Mouse (Mus musculus): ENCODE measurements around the gene Ltbr.
A peak's percentile ranks its signal among the peaks of the same experiment; 100 is the strongest.

The Ltbr gene

DNA sequence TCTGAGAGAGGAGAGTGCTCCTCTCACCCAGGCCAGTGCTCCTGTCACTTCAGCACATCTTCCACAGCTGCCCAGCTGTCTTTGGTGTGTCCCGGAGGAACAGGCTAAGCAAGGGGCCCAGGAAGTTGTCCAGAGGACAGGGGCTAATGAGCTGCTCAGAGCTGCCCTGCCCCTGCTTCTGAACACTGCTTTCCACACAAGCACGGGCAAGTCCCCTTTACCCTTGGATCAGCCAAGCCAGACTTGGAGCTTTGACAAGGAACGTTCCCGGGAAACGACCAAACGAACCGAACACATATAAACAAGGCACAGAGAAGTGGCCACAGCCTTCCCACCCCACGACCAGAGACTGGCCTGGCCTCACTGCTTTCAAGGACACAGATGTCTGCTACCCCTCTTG is 30.4 kb upstream of the Ltbr start:
- peak; percentile 95 for DNase-seq

DNA sequence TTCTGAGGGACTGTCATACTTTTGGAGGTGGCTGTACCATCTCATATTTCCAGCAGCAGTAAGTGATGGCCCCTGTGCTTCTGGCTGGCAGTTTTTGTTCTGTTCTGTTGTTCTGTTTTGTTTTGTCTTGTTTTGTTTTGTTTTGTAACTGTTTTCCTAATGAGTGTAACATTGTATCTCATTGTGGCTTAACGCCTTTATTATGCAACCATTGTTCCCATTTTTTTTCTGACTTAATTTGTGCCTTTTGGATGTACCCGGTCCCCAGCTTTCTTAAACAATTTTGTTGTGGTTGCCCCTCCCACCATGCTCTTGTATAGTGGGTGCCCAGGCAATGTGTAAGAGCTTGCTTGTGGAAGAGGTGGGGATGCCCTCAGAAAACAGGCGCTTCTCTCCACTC is 28.5 kb upstream of the Ltbr start:
- DNase-seq, result no peak

DNA sequence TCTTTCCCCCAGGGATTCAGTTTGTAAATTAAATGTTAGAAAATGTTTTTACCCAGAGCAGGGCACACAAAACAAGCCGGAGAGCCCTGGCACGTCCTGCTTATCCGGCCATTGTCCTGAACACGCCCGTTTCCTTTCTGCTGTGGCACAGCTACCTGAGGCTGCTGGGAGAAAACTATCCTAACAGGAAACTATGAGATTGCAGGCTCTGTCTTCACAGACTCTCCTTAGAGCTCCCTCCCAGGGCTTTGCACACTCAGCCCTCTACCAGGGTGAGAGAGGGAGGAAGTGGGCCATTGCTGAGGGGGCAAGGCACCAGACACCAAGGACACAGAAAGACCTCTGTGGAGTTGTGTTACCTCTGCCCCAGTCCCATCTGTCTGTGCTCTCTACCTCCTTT is 26.6 kb upstream of the Ltbr start:
- peak; percentile 93 for DNase-seq

DNA sequence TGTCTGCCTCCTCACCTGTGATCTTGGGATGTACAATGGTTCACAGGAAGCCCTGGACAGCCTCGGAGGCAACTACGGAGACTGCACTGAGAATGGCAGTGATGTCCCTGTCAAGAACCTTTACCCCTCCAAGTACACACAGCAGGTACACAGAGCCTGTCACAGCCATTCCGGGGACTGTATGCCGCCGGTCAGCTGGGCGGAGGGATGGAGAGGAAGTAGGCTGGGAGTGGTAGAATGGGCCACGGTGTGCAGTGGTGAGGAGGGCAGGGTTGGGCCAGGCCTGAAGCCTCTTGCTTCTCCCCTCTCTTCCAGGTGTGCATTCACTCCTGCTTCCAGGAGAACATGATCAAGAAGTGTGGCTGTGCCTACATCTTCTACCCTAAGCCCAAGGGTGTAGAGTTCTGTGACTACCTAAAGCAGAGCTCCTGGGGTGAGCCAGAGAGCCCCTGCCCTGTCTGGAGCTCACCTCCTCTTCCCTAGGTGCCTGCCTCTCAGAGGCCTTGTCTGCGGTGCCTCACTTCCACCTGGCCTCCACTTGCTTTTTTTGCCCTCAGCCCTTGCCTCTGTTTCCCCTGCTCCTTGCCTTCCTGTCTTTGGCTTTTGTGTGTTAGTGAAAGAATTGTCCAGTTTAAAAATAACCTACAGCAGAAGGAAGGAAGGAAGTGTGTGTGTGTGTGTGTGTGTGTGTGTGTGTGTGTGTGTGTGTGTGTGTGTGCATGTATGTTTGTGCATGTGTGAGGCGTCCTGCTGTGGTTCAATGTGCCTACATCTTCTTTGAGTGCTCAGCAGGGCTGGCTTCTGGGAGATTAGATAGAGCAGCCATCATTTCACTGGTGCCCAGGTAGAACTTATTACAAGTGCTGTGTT is 25.3 kb upstream of the Ltbr start:
- peak; percentile 94 for DNase-seq

DNA sequence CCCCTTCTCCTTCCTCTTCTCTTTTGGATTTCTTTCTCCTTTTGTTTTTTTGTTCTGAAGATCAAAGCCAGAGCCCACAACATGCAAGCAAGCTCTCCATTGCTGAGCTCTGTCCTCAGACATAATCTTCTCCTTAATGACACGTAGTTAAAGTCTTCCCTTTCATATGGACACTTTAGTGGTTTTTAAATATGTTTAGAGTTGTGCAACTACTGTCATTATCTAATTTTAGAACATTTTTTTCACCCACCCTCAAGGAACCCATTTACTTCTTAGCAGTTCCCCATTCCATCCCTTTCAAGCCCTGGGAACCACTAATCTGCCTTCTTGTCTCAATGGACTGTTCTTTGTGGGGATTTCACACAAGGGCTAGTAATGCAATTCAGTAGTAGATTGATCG is 20.7 kb upstream of the Ltbr start:
- DNase-seq, result no peak

DNA sequence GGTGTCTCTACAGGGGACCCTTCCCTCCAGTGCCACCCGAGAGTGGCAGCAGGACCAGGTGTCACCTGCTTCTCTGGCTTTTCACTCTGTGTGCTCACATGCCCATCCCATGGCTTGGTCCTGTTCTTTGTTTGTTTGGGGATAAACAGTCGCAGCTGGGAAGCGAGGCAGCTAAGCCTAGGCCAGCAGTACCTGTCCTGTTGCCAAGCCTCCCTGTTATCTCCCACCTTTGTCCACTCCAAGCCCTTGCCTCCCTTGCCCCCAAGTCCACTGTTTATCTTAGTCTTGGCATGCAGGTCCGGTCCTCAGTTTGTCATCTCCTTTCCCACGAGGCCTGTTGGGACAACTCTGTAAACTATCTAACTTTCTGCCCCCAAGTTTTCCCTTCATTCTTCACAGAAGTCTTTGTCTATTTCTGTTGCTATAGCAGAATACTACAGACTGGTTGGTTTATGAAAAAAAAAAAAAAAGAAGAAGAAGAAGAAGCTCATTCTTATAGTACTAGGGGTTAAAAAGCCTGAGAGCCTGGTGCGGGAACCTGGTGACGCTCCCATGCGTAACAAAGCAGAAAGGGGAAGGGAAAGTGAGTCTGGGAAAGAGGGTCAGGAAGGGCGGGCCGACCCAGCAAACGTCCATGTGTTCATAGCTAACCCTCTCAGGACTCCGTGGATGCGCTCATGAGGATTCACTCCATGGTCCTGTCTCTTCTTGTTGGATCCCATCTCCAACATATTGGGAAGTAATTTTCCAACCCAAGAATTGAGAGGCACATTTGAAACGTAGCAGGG is 19.6 kb upstream of the Ltbr start:
- DNase-seq, result peak; percentile 93

DNA sequence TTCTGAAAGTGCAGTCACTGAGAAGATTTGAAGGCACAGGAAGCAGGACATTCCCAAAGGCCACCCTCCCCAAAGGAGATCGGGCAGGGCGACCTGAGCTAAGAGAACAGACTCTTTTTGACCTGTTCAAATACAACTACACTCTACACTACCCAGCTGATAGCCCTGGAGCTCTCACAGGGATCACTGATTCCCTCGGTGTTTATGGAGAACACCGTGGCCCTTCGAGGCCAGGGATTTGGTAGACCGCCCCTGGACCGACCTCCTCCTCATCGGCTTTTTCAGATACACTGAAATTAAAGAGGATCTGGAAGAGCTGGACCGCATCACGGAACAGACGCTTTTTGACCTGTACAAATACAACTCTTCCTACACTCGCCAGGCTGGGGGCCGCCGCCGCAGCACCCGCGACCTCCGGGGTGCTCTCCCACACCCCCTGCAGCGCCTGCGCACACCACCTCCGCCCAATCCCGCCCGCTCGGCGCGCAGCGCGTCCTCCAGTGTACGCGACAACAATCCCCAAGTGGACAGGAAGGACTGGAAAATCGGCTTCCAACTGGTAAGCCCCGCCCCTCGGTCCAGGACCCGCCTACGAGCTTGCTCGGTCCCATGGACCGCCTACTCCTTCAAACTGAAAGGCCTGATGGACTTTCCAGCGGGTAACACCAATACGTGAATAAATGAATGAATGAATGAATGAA is 17.1 kb upstream of the Ltbr start:
- DNase-seq, result peak; percentile 100

DNA sequence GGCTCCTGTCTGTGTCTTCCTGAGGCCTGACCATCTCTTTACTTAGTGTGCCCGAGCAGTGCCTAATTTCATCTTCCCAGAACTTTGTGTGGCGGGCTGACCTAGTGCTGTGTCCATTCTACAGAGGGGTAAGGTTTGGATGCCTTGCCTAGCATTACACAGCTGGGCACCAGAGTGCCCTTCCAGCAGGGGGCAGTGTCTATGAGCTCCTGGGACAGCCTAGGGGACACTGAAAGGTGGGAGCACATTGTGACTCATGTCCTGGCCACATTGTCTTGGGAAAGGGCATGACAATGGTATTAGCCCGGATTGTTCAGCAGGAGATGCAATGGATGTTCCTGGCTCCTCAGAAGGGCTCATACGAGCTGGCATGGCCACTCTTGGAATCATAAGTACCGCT is 14.6 kb upstream of the Ltbr start:
- DNase-seq, result peak; percentile 96

DNA sequence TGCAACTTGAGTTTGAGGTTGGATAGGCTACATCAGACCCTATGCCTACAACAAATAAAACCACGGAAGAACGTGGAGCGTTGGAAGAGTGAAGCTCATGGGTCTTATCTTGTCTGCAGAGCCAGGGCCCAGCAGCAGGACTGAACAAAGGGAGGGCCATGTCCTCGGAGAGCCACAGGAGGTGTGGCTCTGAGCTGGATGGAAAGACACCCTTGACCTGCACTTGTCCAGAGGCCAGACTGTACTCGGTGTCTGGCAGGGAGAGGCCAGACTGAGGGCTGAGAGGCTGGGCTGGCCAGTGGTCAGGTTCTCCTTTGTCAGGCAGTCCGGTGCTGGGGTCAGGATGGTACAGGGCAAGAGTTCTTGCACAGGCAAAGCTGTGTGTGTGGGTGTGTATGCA is 11.7 kb upstream of the Ltbr start:
- DNase-seq, result peak; percentile 88

DNA sequence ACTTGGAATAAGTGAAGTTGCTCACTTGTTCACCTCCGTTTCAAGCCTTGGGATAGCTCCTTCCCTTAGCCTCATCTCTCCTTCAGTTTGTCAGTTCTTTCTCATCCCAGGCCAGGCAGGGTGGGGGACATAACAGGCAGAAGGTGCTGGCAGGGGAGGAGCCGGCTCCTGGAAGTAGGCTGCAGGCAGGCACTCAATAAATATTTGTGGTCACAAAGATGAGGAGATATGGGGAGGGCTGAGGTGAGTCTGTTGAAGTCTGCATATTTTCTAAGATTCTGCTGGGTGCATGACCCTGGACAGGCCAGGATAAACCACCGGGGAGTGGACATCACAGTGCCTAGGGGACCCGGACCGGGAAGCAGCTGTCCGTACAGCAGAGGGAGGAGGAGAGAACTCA is 9.9 kb upstream of the Ltbr start:
- peak; percentile 76 for DNase-seq

DNA sequence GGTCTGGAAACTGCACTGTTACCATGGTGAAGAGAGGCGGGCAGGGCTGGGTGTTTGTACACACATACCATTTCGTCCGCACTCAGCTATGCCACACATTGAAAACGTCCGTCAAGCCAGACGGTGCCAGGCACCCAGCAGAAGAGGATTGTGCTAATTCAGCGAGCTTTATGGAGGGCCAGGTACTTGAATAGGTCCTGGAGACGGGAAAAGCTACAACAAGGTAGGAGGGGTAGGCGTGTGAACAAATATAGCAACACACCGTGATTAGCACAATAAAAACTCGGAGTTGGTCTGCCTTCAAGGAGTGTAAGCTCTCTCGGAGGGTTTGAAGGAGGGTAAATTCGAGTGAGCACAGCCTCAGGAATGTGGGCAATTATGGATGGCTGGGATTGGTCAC is 9.1 kb upstream of the Ltbr start:
- DNase-seq, result peak; percentile 91

DNA sequence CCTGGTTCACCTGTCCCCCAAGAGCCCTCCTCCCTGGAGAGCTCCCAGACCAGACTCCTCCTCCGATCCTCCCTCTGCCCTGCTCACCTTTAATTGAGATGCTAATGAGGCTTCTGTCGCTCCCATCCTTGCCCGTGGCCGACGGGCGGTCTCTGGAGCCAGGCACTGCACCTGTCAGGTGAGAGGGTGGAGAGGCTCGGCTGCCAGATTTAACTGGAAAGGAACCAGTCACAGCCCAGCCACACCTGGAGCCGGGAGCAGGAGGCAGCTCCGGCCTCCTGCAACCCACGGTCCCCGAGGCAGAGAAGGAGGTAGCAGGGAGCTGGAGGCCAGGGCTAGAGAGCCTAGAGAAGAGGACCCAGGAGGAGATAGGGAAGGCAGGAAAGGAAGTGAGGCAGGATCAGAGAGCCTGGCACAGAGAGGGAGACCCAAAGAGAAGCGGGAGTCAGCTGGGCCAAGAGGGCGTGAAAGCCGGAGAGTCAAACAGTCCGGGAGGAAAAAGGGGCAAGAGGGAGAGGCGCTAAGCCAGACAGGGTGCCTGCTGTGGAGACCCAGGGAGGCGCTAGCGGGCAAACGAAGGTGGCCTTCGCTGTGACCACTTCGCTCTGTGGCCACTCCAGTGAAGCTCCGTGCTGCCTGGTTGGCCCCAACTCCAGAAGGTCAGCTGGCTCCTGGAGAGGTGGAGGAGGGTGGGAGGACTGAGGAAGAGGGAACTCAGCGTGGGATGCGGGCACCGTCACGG is 7.6 kb upstream of the Ltbr start:
- peak; percentile 88 for DNase-seq

DNA sequence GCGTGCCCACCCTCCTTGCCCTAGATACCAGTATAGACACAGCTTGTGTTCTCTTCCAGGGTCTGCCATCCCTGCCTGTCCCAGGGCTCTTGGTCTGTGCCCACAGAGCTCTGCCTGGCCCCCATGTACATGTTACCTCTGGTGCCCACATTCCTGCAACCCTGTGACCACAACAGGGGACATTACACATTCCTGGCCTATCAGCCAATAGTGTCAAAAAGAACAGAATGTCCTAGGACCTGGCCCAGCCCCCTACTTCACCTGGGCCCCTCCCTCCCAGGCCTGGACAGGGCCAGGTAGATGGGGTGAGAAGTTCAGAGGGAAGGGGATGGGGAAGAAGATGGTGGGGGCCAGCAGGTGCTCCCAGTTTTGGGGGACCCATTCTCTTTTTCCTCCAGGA is 6.6 kb upstream of the Ltbr start, which contains the start of gene Scnn1a:
Gene Scnn1a (plus strand): TSS at position 337 of the 400 bp plus-strand sequence.
- DNase-seq, result peak; percentile 86

DNA sequence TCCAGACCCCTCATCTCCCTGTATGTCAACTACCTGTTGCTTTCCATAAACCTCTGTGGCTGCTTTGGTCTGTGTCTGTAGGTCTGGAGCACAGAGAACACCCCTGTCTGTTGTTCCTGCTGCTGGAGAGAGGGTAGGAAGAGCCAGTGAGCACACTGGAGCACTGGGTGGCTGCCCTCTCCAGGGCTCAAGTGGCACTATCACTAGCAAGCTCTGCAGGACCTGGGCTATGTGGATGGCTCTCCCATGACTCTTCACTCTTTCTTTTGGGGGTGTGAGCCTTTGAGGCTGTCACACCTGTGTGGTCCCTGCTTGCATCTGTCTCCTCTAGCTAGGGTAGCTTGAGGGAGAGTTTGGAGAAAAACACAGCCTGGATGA is 6.2 kb upstream of the Ltbr start:
- peak; percentile 71 for DNase-seq

DNA sequence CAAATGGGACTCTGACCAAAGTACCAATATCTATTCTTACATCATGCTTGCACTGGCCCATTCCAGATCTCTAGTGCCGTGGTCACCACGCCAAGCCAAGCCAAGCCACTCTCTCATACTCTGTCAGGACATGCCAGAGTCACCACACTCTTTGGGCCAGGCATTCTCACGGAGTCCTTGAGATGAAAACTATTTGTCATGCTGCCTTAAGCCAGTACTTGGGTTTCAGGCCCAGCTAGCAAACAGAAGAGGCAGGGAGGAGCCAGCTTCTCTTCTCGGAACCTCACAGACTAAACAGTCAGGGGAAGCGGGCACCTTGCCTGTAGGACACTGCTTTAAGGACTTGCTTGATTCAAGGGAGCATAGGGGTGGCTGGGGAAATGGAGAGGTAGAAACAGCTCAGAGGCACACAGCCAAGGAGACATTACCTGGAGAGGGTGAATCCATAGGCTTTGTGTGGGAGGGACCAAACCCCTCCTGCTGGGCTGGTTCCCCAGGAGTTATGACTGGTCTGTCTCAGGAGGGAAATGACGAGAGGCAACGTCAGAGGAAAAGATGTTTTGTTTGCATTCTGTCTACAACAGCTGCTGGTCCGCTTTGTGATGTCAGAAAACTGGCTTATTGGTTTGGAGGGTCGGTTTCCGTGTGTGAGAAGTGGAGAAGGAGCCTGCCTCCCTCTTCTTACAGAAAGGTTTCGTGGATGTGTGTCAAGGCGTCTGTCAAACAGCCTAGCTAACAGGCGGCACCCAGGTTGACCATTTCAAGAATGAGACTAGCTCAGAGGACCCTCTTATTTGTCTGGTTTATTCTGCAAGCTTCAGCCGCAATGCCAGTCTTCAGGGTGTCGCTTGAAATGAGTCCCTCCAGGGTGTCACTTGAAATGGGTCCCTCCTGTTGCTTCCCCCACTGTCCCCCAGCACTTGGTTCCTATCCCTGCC is 5.6 kb upstream of the Ltbr start:
- peak; percentile 86 for DNase-seq

DNA sequence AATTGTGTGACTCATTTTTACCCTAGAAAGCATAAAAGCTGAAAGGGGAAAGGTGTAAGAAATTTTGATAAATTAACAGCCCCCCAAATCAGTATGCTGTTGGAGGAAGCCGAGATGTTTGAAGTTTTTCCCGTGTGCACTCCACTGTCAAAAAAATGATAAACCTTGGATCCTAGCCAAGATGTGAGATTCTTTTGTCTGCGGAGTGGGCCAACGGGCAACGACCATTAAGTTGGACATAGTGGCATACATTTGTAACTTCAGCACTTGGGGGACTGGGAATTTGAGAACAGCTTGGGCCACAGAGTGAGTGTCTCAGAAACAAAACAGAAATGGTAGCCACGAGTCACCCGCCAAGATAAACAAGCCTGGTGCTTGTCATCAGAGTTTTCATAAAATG is 3.4 kb upstream of the Ltbr start:
- DNase-seq, result peak; percentile 79

DNA sequence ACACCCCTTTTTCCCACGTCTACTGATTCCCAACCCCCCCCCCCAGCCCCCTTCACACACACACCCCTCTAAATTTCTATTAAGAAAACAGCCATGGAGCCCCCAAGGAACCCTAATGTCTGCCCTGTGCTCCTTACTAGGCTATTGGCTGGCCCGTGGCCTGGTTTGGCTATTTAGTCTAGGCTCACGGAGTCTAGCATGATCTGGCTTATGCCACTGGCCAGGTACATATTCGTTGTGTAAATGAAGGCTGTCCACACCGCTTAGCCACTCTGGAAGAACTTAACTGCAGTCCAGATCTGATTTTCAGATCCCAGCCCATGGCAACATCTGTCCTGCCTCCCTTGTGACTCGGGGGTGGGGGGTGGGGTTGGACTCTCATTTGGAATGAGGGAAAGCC is 1.1 kb upstream of the Ltbr start:
- DNase-seq, result peak; percentile 91

DNA sequence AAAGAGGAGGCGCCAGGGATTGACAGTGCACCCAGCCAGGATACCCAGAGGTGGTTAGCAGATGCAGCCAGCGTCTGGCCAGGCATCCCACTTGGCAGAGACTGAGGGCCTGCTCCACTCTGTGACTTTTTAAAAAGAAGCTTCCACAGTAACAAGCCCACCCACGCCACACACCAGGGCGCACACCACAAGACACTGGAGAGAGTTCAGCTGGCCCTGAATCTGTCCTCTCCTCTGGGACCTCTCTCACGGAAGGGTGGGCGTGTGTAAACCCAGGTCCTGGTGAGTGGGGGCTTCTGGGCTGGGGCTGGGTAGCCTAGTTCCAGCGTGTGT is 512 bp upstream of the Ltbr start:
- DNase-seq, result no peak

DNA sequence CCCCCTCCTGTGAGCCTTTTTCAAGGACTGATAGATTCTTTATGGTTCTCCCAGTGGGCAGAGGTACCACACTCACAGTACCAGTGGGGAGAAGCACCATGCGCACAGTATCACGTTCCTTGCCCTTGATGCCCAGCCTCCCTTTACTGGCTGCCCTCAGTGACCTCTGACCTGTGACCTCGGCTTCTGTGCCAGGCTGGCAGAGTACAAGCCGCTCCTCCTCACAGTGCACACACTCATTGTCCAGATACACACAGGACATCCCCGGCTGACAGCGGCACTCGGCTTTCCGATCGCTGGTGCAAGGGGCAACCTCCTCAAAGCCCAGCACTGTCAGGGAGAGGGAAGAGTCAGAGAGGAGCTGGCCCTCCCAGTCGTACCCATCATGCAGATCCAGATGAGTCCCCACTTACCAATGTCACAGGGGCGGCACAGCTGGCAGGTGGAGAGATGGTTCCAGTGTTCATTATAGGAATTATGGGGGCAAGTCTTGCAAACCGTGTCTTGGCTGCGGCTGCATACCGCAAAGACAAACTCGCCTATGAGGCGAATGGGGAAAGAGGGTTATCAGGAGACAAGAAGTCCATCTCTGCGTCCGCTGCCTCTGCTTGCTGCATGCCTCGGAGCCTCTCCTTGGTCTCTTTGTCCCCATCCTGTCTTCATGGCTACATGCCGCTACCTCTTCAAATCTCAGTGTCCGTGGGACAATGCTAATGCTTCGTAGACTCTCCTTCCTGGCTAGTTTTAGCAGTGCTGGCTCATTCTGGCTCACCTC is 917 bp downstream of the Ltbr start:
- DNase-seq, result peak; percentile 92

DNA sequence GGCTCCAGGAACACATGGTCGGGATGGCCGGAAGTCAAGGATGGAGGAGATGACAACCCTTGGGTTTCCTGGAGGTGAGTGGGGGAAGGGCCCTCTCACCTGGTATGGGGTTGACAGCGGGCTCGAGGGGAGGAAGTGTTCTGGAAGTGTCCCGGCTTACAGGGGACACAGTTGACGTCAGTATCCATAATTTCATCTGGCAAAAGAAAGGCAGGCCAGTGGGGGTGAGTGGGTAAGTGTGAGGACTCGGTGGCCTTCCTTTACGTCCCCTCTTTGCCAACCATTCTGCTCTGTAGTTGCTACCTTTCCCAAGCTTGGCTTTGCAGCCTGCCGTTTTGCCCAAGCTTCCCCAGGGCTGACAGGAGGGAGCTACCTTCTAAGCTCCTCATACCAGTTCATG is 1.5 kb downstream of the Ltbr start:
- DNase-seq, result peak; percentile 93

DNA sequence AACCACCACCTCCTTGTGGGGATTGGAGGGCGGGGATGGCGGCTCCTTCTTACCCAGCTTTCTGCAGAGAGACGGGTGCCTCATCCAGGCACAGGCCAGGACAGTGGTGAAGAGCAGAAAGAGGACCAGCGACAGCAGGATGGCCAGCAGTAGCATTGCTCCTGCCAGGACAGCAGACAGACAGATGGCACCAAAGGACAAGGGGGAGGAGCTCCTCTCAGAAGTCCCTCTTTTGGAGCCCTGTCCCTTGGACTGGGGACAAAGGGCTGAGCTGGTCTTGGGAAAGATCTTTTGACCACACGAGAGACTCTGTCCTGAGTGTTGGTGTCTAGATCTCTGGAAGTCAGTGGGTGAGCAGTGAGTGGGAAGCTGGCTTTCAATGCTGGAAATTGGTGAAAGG is 4.3 kb downstream of the Ltbr start:
- no peak for DNase-seq
